Mouse (Mus musculus) ES-Bruce4 (cell line): ENCODE data around the gene 4930519G04Rik.

Experiments used
- CTCF ChIP-seq: IDR thresholded peaks from one replicate; pipeline ENCODE4 v1.8.1; 2011; ENCODE audit warnings: low read depth, low read length
- EP300 ChIP-seq: IDR thresholded peaks from 2 replicates; pipeline ENCODE4 v1.6.1; 2011; ENCODE audit warnings: low read depth, low read length; ENCODE audit not compliant: insufficient read depth
- POLR2A ChIP-seq: IDR thresholded peaks from one replicate; pipeline ENCODE4 v1.8.1; 2011; ENCODE audit warnings: low read length; ENCODE audit not compliant: insufficient read depth

DNA sequence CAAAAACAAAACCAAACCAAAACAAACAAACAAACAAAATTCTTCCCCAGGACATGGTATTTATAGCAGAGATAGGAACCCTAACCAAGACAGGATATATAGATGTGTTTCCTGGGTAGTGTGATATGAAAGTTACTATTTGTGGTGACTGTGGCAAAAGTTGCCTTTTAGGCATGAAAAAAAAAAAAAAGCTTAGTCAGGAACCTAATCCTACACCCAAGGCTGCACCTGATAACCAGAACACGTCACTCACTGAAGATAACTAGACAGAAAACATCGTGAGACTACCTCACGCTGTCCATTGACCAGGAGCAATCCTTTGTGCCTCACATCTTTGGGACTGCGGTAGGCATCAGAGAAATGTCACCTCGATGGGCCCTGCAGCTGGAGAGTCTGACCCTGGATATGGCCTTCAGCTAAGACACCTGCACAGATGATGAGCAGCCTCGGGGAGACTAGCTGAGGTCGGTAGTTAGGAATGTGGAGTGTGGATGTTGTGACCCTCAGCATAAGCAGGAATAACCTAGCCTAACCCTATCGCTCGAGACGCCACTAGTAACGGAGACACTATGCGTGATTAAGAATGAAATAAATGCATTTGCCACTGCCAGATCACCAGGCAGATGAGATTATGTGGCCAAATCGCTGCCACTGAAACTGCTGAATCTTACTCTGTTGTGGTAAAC lies 43.4 kb downstream of the 4930519G04Rik start, which contains the start of gene Oasl2:
- no peak for TF ChIP-seq POLR2A
- no peak for TF ChIP-seq CTCF
- no peak for TF ChIP-seq EP300
